Mouse (Mus musculus) kidney, adult 2 months (tissue): ENCODE results near the gene Nf1.

Experiments used
- CTCF ChIP-seq: fragments of 200-500 bp; conservative IDR thresholded peaks from 2 replicates; pipeline ENCODE4 v1.5.1; 2011; ENCODE audit warnings: low read depth, mild to moderate bottlenecking, control low read depth, low read length, moderate library complexity, mixed read lengths; ENCODE audit not compliant: insufficient read depth, insufficient read length
- POLR2A ChIP-seq: fragments of 200-500 bp; IDR thresholded peaks from one replicate; pipeline ENCODE4 v1.6.1; 2011; ENCODE audit warnings: low read depth, low read length, control low read depth

DNA sequence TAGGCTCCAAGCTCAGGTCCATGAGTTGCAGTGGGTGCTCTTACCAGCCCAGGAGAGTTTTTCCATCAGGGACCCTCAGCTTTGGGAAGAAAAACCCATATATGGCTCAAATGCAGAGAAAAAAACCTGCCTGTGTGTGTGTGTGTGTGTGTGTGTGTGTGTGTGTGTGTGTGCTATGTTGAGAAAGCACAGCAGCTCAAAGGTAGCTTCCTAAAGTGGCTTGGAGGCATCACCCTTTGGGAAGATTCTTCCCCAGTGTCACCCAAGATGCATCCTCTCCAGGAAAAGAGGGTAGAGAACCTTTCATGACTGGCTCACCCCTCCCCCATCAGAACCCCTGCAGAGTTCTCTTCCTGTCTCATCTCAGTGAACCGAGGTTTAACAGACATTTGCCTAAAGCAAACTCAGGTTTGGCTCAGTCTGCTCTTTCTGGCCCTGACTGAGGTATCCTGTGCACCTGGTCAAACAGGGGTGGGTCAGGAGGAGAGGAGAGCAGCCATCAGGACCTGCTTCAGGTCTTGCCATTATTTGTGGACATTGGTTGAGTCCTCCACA is 272.6 kb downstream of the Nf1 start:
- TF ChIP-seq CTCF (no peak), POLR2A (no peak)
